Mouse (Mus musculus): ENCODE results near the gene Ucn. TPM values are rescaled to one million over a fixed set of nuclear protein-coding genes. Genes with fewer than 3 reads are reported as not detected.

The Ucn gene
- polyA plus RNA-seq (2015; fragmentation: Nextera tagmentation; extraction: Ambion mirVana), result not detected in 2 replicates

GRCm38 (mm10) chr5:31138241-31138967 is at the start of gene Ucn:
TSS of gene Ucn (minus strand) at chr5:31138829.
- Histone ChIP-seq H3K4me3 (peak within 1 kb of the TSS; percentile 30), H3K27ac (replicated peaks) (no peak within 1 kb of the TSS), H3K4me1 (replicated peaks) (peaks cover 24% of the 10 kb centered on the region), H3K4me2 (peak within 1 kb of the TSS; percentile 53), H3K36me3 (peaks cover 14% of the 10 kb centered on the region), H3K9ac (peak within 1 kb of the TSS; percentile 41; the same call in 1 of the 2 replicates), H3K9me3 (no peaks in the 10 kb centered on the region), H3K27me3 (peaks cover 71% of the 10 kb centered on the region)
- no peak for ATAC-seq (ENCODE audit: low read depth)
- WGBS, result 1% methylated on average over 52 of the region's 52 CpGs

GRCm38 (mm10) chr5:31183678-31184077 is 45.0 kb upstream of the Ucn start:
- Histone ChIP-seq H3K9ac (no peak overlapping the region), H3K4me2 (no peak overlapping the region), H3K4me1 (replicated peaks) (peaks cover 12% of the 10 kb centered on the region), H3K4me3 (no peak overlapping the region), H3K36me3 (peaks cover 23% of the 10 kb centered on the region), H3K9me3 (no peaks in the 10 kb centered on the region), H3K27ac (replicated peaks) (no peak overlapping the region), H3K27me3 (no peaks in the 10 kb centered on the region)
- 64% methylated on average over 4 of the region's 4 CpGs for WGBS
- ATAC-seq (ENCODE audit: low read depth), result no peak

- peaks cover 23% of the 10 kb centered on the region for H3K4me1 ChIP-seq (replicated peaks)
- no peak overlapping the region for H3K9ac ChIP-seq
- 96% methylated on average over 9 of the region's 9 CpGs for WGBS
- H3K4me2 ChIP-seq, result peak overlapping the region; percentile 98; the same call in 1 of the 2 replicates
- peaks cover under 1% of the 10 kb centered on the region; the same call in 1 of the 2 replicates for H3K36me3 ChIP-seq
- no peak overlapping the region for H3K27ac ChIP-seq (replicated peaks)
- no peaks in the 10 kb centered on the region for H3K9me3 ChIP-seq
- H3K27me3 ChIP-seq, result no peaks in the 10 kb centered on the region
- H3K4me3 ChIP-seq, result no peak overlapping the region
- no peak for ATAC-seq (ENCODE audit: low read depth)
These were observed 42.6 kb upstream of the Ucn start for GRCm38 (mm10) chr5:31181183-31181770.

GRCm38 (mm10) chr5:31179766-31180630 is 41.4 kb upstream of the Ucn start, which contains the start of the genes Gm29609 and Gtf3c2:
TSS of gene Gm29609 (minus strand) at chr5:31179911.
TSS of gene Gtf3c2 (minus strand) at chr5:31180144.
- under 1% methylated on average over 59 of the region's 59 CpGs for WGBS
- Histone ChIP-seq H3K36me3 (0 out of 2 replicates have a peak, but pooled peaks cover 2% of the 10 kb centered on the region), H3K4me2 (peak within 1 kb of the TSS; percentile 98), H3K4me1 (replicated peaks) (peaks cover 23% of the 10 kb centered on the region), H3K4me3 (peak within 1 kb of the TSS; percentile 91), H3K9me3 (no peaks in the 10 kb centered on the region), H3K9ac (peak within 1 kb of the TSS; percentile 84), H3K27me3 (no peaks in the 10 kb centered on the region), H3K27ac (replicated peaks) (peak within 1 kb of the TSS; percentile 98)
- peak; percentile 98 for ATAC-seq (ENCODE audit: low read depth)

GRCm38 (mm10) chr5:31179301-31179765 is 40.7 kb upstream of the Ucn start:
- peak; percentile 77 for ATAC-seq (ENCODE audit: low read depth)
- H3K27me3 ChIP-seq, result no peaks in the 10 kb centered on the region
- H3K4me2 ChIP-seq, result peak overlapping the region; percentile 98
- peaks cover 23% of the 10 kb centered on the region for H3K4me1 ChIP-seq (replicated peaks)
- peak overlapping the region; percentile 84 for H3K9ac ChIP-seq
- no peaks in the 10 kb centered on the region for H3K9me3 ChIP-seq
- peak overlapping the region; percentile 91 for H3K4me3 ChIP-seq
- 0% methylated on average over 25 of the region's 25 CpGs for WGBS
- H3K27ac ChIP-seq (replicated peaks), result peak overlapping the region; percentile 98
- peaks cover 7% of the 10 kb centered on the region for H3K36me3 ChIP-seq

- H3K27me3 ChIP-seq, result no peaks in the 10 kb centered on the region
- H3K27ac ChIP-seq (replicated peaks), result no peak overlapping the region
- no peak for ATAC-seq (ENCODE audit: low read depth)
- H3K4me3 ChIP-seq, result no peak overlapping the region
- H3K4me1 ChIP-seq (replicated peaks), result no peaks in the 10 kb centered on the region
- H3K9ac ChIP-seq, result no peak overlapping the region
- no peak overlapping the region for H3K4me2 ChIP-seq
- 92% methylated on average over 4 of the region's 4 CpGs for WGBS
- H3K9me3 ChIP-seq, result no peaks in the 10 kb centered on the region
- peaks cover 96% of the 10 kb centered on the region for H3K36me3 ChIP-seq
These were observed 30.0 kb upstream of the Ucn start for GRCm38 (mm10) chr5:31168630-31169029.

- Histone ChIP-seq H3K4me1 (replicated peaks) (no peaks in the 10 kb centered on the region), H3K4me3 (no peak overlapping the region), H3K27ac (replicated peaks) (no peak overlapping the region), H3K4me2 (no peak overlapping the region), H3K9me3 (no peaks in the 10 kb centered on the region), H3K36me3 (peaks cover 97% of the 10 kb centered on the region), H3K27me3 (no peaks in the 10 kb centered on the region), H3K9ac (no peak overlapping the region)
- ATAC-seq (ENCODE audit: low read depth), result no peak
- 95% methylated on average over 1 of the region's 1 CpGs for WGBS
These were observed 26.2 kb upstream of the Ucn start for GRCm38 (mm10) chr5:31164878-31165277.

- Histone ChIP-seq H3K4me2 (no peak overlapping the region), H3K27ac (replicated peaks) (no peak overlapping the region), H3K36me3 (peaks cover 97% of the 10 kb centered on the region), H3K4me1 (replicated peaks) (no peaks in the 10 kb centered on the region), H3K27me3 (no peaks in the 10 kb centered on the region), H3K9ac (no peak overlapping the region), H3K4me3 (no peak overlapping the region), H3K9me3 (no peaks in the 10 kb centered on the region)
- no peak for ATAC-seq (ENCODE audit: low read depth)
These were observed 23.8 kb upstream of the Ucn start for GRCm38 (mm10) chr5:31162462-31162861.

- Histone ChIP-seq H3K27me3 (no peaks in the 10 kb centered on the region), H3K4me2 (peak within 1 kb of the TSS; percentile 86), H3K4me3 (peak within 1 kb of the TSS; percentile 67), H3K27ac (replicated peaks) (peak within 1 kb of the TSS; percentile 75), H3K36me3 (peaks cover 35% of the 10 kb centered on the region), H3K9ac (peak within 1 kb of the TSS; percentile 83), H3K4me1 (replicated peaks) (peaks cover 18% of the 10 kb centered on the region), H3K9me3 (no peaks in the 10 kb centered on the region)
- peak; percentile 97 for ATAC-seq (ENCODE audit: low read depth)
- under 1% methylated on average over 19 of the region's 19 CpGs for WGBS
These were observed 15.5 kb upstream of the Ucn start, which contains the start of gene Mpv17 for GRCm38 (mm10) chr5:31154152-31154553. TSS of gene Mpv17 (minus strand) at chr5:31154251.

- peak; percentile 30; the same call in 1 of the 2 replicates for ATAC-seq (ENCODE audit: low read depth)
- Histone ChIP-seq H3K27ac (replicated peaks) (peak overlapping the region; percentile 75; the same call in 1 of the 2 replicates), H3K9ac (peak overlapping the region; percentile 83), H3K36me3 (peaks cover 30% of the 10 kb centered on the region), H3K4me3 (peak overlapping the region; percentile 67), H3K4me2 (peak overlapping the region; percentile 86), H3K4me1 (replicated peaks) (peaks cover 18% of the 10 kb centered on the region), H3K27me3 (no peaks in the 10 kb centered on the region), H3K9me3 (no peaks in the 10 kb centered on the region)
- 36% methylated on average over 6 of the region's 6 CpGs for WGBS
These were observed 15.0 kb upstream of the Ucn start for GRCm38 (mm10) chr5:31153516-31154151.

- Histone ChIP-seq H3K27ac (replicated peaks) (no peak overlapping the region), H3K4me2 (no peak overlapping the region), H3K4me1 (replicated peaks) (peaks cover 18% of the 10 kb centered on the region), H3K27me3 (no peaks in the 10 kb centered on the region), H3K9ac (no peak overlapping the region), H3K9me3 (no peaks in the 10 kb centered on the region), H3K4me3 (no peak overlapping the region), H3K36me3 (peaks cover 23% of the 10 kb centered on the region)
- ATAC-seq (ENCODE audit: low read depth), result no peak
- 92% methylated on average over 3 of the region's 3 CpGs for WGBS
These were observed 13.1 kb upstream of the Ucn start for GRCm38 (mm10) chr5:31151746-31152145.
